In the genomic region with DNA sequence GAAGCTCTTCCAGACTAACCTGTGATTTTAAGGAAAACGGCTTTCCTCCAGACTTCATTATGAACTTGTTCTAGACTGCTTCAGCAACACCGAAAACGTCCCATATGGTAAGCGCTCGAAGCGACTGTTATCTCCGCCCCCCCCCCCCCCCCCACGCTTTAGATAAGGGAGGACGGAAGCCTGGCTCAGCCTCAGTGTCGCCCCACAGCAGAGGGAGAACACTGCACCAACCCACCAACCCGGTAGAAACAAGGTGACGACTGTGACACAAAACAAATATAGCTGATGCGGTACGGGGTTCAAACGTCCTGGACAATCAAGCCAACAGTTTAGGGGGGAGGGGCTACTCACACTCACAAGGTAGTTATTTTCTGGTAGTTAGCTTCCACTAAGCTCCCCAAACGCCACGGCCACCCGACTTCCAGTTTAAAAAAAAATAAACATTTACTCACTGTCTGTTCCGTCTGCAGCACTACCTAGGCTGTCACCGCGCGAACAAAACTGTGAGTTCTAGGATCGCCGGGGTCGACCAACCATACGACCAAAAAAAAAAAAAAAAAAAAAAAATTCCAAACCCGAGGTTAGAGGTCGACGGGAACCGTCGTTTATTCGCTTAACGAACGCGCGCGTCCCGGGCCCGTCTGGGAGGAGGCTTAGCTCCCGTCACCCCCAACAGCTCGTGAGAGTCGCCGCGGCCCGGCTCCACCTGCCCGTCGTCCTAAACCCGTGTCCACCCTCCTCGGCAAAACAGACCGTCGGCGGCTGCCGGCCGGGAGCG, we compare ENCODE assay signal across 1 mouse cellular context.
TF ChIP-seq lines count a peak whose summit lies in the region.

No protein-coding gene starts in this region.

TF ChIP-seq in C2C12, 6 proteins besides CTCF, POLR2A, EP300 and RAD21 (continued from another document):
- TF ChIP-seq MAX (IDR thresholded peaks at IDR 0.05) (no peak), FOSL1 (IDR thresholded peaks at IDR 0.05; ENCODE audit: insufficient read depth, low read length, poor library complexity, severe bottlenecking) (no peak), USF1 (IDR thresholded peaks at IDR 0.05; ENCODE audit: low read depth) (no peak), CEBPB (IDR thresholded peaks at IDR 0.05; ENCODE audit: low read depth) (no peak)
